Mouse (Mus musculus): Measurements from ENCODE around the gene Nr2f1.

GRCm38 (mm10) chr13:78174891-78175290, 24.7 kb downstream of the Nr2f1 start:
- TF ChIP-seq CTCF (IDR thresholded peaks at IDR 0.05; ENCODE audit: control insufficient read depth, insufficient read depth, insufficient read length): no peak
- no peak for TF ChIP-seq CEBPB (IDR thresholded peaks at IDR 0.05; ENCODE audit: low read depth)
